Mouse (Mus musculus) stomach, adult 2 months (tissue): Measurements from ENCODE around the gene Zc3h13. TPM values are rescaled to one million over a fixed set of nuclear protein-coding genes. Genes with fewer than 3 reads are reported as not detected.

ENCODE experiments used
- polyA plus RNA-seq: library from polyadenylated mRNA; depleted of rRNA; stranded (reverse); fragments of >200 nt; gene quantifications from 2 replicates; pipeline ENCODE4 v1.2.3, GENCODE M21; 2012; rRNA removed

Zc3h13 gene
- polyA plus RNA-seq, result 1.3 and 3.5 TPM in 2 replicates

GRCm38 (mm10) chr14:75284193-75284915 lies at the start of gene Zc3h13:
Gene Zc3h13, plus strand, starts transcription at chr14:75284373.

GRCm38 (mm10) chr14:75242087-75242486 lies 42.1 kb upstream of the Zc3h13 start, which contains the start of gene Cpb2:
Gene Cpb2, plus strand, starts transcription at chr14:75242287.

Other genes starting within 250 kb of the Zc3h13 start
- gene Lrrc63, start 153.5 kb upstream of the Zc3h13 start, polyA plus RNA-seq, result 0.04 TPM in 1 of 2 replicates, not detected in the other
- 1.7 and 2.7 TPM in 2 replicates for gene Lcp1, start 153.3 kb upstream of the Zc3h13 start, polyA plus RNA-seq
- gene Cpb2, start 42.1 kb upstream of the Zc3h13 start, polyA plus RNA-seq, result 0.08 and 0.16 TPM in 2 replicates
- gene Siah3, start 171.6 kb downstream of the Zc3h13 start, polyA plus RNA-seq, result 0.08 TPM in 1 of 2 replicates, not detected in the other